Mouse (Mus musculus): ENCODE measurements around the gene Olfr777. TPM values are rescaled to one million over a fixed set of nuclear protein-coding genes. Genes with fewer than 3 reads are reported as not detected.
A peak's percentile ranks its signal among the peaks of the same experiment; 100 is the strongest.
"Not testable (repeated sequence)": the region's sequence is repeated elsewhere in the genome, so short reads cannot be mapped to it uniquely, and the experiment has no call there.

Olfr777 gene
- not detected in 2 replicates for polyA plus RNA-seq (2015; fragmentation: Nextera tagmentation; extraction: Ambion mirVana)

DNA sequence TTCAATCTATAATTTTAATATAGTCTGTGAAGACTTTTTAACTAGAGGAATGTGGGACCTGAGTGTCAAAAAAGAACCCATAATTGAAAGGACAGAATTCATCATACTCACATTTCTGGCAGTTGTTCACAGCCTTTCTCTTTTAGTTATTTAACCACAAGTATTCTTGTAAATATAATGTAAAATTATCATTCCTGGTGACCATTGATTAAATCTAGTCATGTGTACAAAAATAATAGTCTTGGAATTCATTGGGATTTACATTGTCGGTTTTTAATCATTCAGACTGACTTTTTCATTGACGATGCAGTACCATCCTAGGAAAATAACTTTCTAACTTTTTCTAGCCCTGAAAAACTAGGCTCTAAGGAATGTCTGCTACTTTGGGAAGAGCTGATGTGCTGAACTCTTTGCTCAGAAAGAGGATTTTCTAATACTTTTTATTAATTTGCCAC is at the start of gene Olfr777:
TSS of gene Olfr777 (minus strand) at position 405 of the 455 bp plus-strand sequence.
- no peak for ATAC-seq
- no peaks in the 10 kb centered on the region for H3K9me3 ChIP-seq
- H3K27ac ChIP-seq = no peak within 1 kb of the TSS
- no peak within 1 kb of the TSS for H3K4me2 ChIP-seq (replicated peaks)
- H3K4me3 ChIP-seq (replicated peaks) = no peak within 1 kb of the TSS
- no peaks in the 10 kb centered on the region for H3K4me1 ChIP-seq (replicated peaks)
- no peaks in the 10 kb centered on the region for H3K36me3 ChIP-seq
- WGBS = 92% methylated on average over 2 of the region's 2 CpGs
- no peak within 1 kb of the TSS for H3K9ac ChIP-seq
- H3K27me3 ChIP-seq (replicated peaks) = no peaks in the 10 kb centered on the region

DNA sequence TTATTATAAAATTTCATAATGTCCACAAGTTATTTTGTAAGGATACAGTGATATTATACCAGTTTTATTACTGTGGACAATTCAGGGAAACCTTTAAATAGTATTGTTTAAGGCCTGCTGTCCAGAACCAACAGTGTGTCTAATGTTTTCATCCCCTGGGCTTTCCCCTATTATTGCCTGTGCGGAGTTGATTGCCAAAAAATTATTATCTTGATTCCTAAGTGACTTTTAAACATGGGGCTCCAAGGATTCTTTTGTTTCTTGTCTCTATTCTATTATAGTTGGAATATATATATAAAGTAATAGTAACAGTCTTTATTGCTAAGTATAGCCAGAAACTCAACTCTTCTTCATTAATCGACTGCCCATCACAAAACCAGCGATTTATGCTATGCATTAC is 46.5 kb upstream of the Olfr777 start, which contains the start of gene Olfr780:
TSS of gene Olfr780 (plus strand) at position 301 of the 400 bp plus-strand sequence.
- Histone ChIP-seq H3K9ac (no peak within 1 kb of the TSS), H3K36me3 (no peaks in the 10 kb centered on the region), H3K27me3 (replicated peaks) (no peaks in the 10 kb centered on the region), H3K4me3 (replicated peaks) (no peak within 1 kb of the TSS), H3K9me3 (no peaks in the 10 kb centered on the region), H3K27ac (no peak within 1 kb of the TSS), H3K4me2 (replicated peaks) (no peak within 1 kb of the TSS), H3K4me1 (replicated peaks) (no peaks in the 10 kb centered on the region)
- 82% methylated on average over 3 of the region's 3 CpGs for WGBS
- ATAC-seq = no peak

DNA sequence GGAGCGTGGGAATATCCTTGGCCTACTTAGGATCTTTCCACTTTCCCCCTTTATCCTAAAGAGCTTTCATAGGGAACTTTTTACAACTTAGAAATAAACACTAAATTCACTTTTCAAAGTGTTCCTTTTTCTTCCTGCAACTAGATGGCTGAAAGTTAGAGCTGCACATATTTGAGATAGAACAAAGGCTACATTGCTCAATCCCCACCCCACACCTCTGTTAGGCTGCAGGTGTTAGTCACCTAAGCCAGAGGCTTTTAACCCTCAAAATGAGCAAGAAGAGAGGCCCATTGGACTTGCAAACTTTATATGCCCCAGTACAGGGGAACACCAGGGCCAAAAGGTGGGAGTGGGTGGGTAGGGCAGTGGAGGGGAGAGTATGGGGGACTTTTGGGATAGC is 42.2 kb upstream of the Olfr777 start:
- not testable (repeated sequence) for H3K9ac ChIP-seq; H3K4me2 ChIP-seq (replicated peaks); H3K36me3 ChIP-seq; H3K9me3 ChIP-seq; H3K4me1 ChIP-seq (replicated peaks); H3K27me3 ChIP-seq (replicated peaks); H3K4me3 ChIP-seq (replicated peaks); H3K27ac ChIP-seq
- no CpG with 5 or more reads among the region's 1 CpGs for WGBS
- ATAC-seq = peak; percentile 61

- H3K27ac ChIP-seq; H3K4me2 ChIP-seq (replicated peaks); H3K4me3 ChIP-seq (replicated peaks); H3K9ac ChIP-seq; H3K36me3 ChIP-seq; H3K4me1 ChIP-seq (replicated peaks); H3K27me3 ChIP-seq (replicated peaks); H3K9me3 ChIP-seq: not testable (repeated sequence)
- 35% methylated on average over 1 of the region's 1 CpGs for WGBS
- peak; percentile 53; the same call in 1 of the 2 replicates for ATAC-seq
These were observed 41.7 kb upstream of the Olfr777 start for GRCm38 (mm10) chr10:129312973-129313372.

DNA sequence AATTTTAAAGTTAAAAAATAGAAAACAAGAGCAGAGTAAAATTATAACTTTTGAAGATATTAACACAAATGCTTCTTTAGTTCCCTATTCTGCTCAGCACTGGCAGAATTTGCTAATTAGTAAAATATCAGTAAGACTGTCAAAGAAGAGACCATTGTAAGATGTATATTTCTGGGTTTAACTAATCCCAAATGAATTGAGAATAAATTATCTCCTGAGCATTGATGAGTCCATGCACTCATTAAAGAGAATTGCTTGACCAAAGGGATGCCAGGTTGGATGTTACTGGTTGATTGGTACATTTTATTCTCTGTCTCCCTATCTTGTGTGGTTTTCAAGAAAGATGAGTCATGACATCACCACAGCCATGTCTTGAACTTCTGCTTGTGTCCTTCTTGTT is 12.5 kb downstream of the Olfr777 start, which contains the start of gene Olfr776:
TSS of gene Olfr776 (plus strand) at position 301 of the 400 bp plus-strand sequence.
- no peak for ATAC-seq
- Histone ChIP-seq H3K27me3 (replicated peaks) (no peaks in the 10 kb centered on the region), H3K27ac (no peak within 1 kb of the TSS)

DNA sequence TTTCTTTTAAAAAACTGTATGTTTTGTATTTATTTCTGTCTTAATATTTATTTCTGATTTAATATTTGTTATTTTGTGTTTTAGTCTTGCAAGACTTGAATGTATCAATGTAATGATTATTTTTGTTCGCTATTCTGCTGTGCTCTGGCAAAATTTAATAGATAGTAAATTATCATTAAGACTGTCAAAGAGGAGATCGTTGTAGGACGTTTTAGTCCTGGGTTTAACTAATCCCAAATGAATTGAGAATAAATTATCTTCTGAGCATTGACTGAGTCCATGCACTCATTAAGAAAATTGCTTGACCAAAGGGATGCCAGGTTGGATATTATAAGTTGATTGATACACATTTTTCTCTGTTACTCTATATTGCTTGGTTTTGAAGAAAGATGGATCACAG is 23.2 kb downstream of the Olfr777 start, which contains the start of gene Olfr775:
TSS of gene Olfr775 (plus strand) at position 301 of the 400 bp plus-strand sequence.
- Histone ChIP-seq H3K9ac (no peak within 1 kb of the TSS), H3K27me3 (replicated peaks) (no peaks in the 10 kb centered on the region), H3K36me3 (no peaks in the 10 kb centered on the region), H3K4me2 (replicated peaks) (no peak within 1 kb of the TSS), H3K27ac (no peak within 1 kb of the TSS), H3K4me3 (replicated peaks) (no peak within 1 kb of the TSS), H3K9me3 (no peaks in the 10 kb centered on the region), H3K4me1 (replicated peaks) (no peaks in the 10 kb centered on the region)
- no peak for ATAC-seq
- 71% methylated on average over 3 of the region's 3 CpGs for WGBS

More for the DNA sequence above, 12.5 kb downstream of the Olfr777 start, which contains the start of gene Olfr776:
- Histone ChIP-seq H3K9me3 (no peaks in the 10 kb centered on the region), H3K36me3 (no peaks in the 10 kb centered on the region), H3K4me2 (replicated peaks) (no peak within 1 kb of the TSS), H3K9ac (no peak within 1 kb of the TSS), H3K4me1 (replicated peaks) (no peaks in the 10 kb centered on the region), H3K4me3 (replicated peaks) (no peak within 1 kb of the TSS)

DNA sequence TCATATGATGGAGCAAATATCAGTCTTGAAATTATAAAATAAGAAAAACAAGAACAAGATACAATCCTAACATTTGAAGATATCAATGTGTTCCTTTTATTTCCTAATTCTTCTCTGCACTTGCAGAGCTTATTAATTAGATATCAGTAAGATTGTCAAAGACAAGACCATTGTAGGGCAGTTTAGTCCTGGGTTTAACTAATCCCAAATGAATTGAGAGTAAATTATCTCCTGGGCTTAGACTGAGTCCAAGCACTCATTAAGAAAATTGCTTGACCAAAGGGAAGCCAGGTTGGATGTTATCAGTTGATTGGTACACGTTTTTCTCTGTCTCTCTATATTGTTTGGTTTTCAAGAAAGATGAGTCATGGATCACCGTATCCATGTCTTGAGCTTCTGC is 35.4 kb downstream of the Olfr777 start, which contains the start of gene Olfr774:
TSS of gene Olfr774 (plus strand) at position 301 of the 400 bp plus-strand sequence.
- no peaks in the 10 kb centered on the region for H3K9me3 ChIP-seq
- H3K27me3 ChIP-seq (replicated peaks) = no peaks in the 10 kb centered on the region
- no peak within 1 kb of the TSS for H3K4me3 ChIP-seq (replicated peaks)
- ATAC-seq = no peak
- H3K9ac ChIP-seq = no peak within 1 kb of the TSS
- H3K4me2 ChIP-seq (replicated peaks) = no peak within 1 kb of the TSS
- no peak within 1 kb of the TSS for H3K27ac ChIP-seq
- WGBS = 63% methylated on average over 2 of the region's 2 CpGs
- H3K4me1 ChIP-seq (replicated peaks) = no peaks in the 10 kb centered on the region
- no peaks in the 10 kb centered on the region for H3K36me3 ChIP-seq

GRCm38 (mm10) chr10:129230737-129231136 is 40.5 kb downstream of the Olfr777 start:
- H3K9ac ChIP-seq = no peak overlapping the region
- H3K36me3 ChIP-seq = no peaks in the 10 kb centered on the region
- no peak for ATAC-seq
- no peaks in the 10 kb centered on the region for H3K9me3 ChIP-seq
- no peak overlapping the region for H3K27ac ChIP-seq
- no peak overlapping the region for H3K4me2 ChIP-seq (replicated peaks)
- no peaks in the 10 kb centered on the region for H3K4me1 ChIP-seq (replicated peaks)
- no peaks in the 10 kb centered on the region for H3K27me3 ChIP-seq (replicated peaks)
- no peak overlapping the region for H3K4me3 ChIP-seq (replicated peaks)
- 74% methylated on average over 1 of the region's 1 CpGs for WGBS

Other genes starting within 250 kb of the Olfr777 start
- not detected in 2 replicates for gene Olfr764-ps1, start 231.6 kb downstream of the Olfr777 start, polyA plus RNA-seq (2015; fragmentation: Nextera tagmentation; extraction: Ambion mirVana)
- gene Olfr765, start 221.5 kb downstream of the Olfr777 start, polyA plus RNA-seq (2015; fragmentation: Nextera tagmentation; extraction: Ambion mirVana) = not detected in 2 replicates
- not detected in 2 replicates for gene Olfr766-ps1, start 202.5 kb downstream of the Olfr777 start, polyA plus RNA-seq (2015; fragmentation: Nextera tagmentation; extraction: Ambion mirVana)
- not detected in 2 replicates for gene Olfr767, start 188.6 kb downstream of the Olfr777 start, polyA plus RNA-seq (2015; fragmentation: Nextera tagmentation; extraction: Ambion mirVana)
- gene Olfr768, start 172.1 kb downstream of the Olfr777 start, polyA plus RNA-seq (2015; fragmentation: Nextera tagmentation; extraction: Ambion mirVana) = not detected in 2 replicates
- gene Olfr769, start 153.6 kb downstream of the Olfr777 start, polyA plus RNA-seq (2015; fragmentation: Nextera tagmentation; extraction: Ambion mirVana) = not detected in 2 replicates
- not detected in 2 replicates for gene Olfr770, start 132.5 kb downstream of the Olfr777 start, polyA plus RNA-seq (2015; fragmentation: Nextera tagmentation; extraction: Ambion mirVana)
- not detected in 2 replicates for gene Olfr771, start 106.7 kb downstream of the Olfr777 start, polyA plus RNA-seq (2015; fragmentation: Nextera tagmentation; extraction: Ambion mirVana)
- not detected in 2 replicates for gene Olfr772, start 93.6 kb downstream of the Olfr777 start, polyA plus RNA-seq (2015; fragmentation: Nextera tagmentation; extraction: Ambion mirVana)
- not detected in 2 replicates for gene Olfr773, start 84.1 kb downstream of the Olfr777 start, polyA plus RNA-seq (2015; fragmentation: Nextera tagmentation; extraction: Ambion mirVana)
- not detected in 2 replicates for gene Olfr774, start 35.3 kb downstream of the Olfr777 start, polyA plus RNA-seq (2015; fragmentation: Nextera tagmentation; extraction: Ambion mirVana)
- not detected in 2 replicates for gene Olfr775, start 23.1 kb downstream of the Olfr777 start, polyA plus RNA-seq (2015; fragmentation: Nextera tagmentation; extraction: Ambion mirVana)
- not detected in 2 replicates for gene Olfr776, start 12.4 kb downstream of the Olfr777 start, polyA plus RNA-seq (2015; fragmentation: Nextera tagmentation; extraction: Ambion mirVana)
- gene Olfr780, start 46.6 kb upstream of the Olfr777 start, polyA plus RNA-seq (2015; fragmentation: Nextera tagmentation; extraction: Ambion mirVana) = not detected in 2 replicates
- not detected in 2 replicates for gene Olfr781, start 57.4 kb upstream of the Olfr777 start, polyA plus RNA-seq (2015; fragmentation: Nextera tagmentation; extraction: Ambion mirVana)
- gene Olfr782, start 77.4 kb upstream of the Olfr777 start, polyA plus RNA-seq (2015; fragmentation: Nextera tagmentation; extraction: Ambion mirVana) = not detected in 2 replicates
- gene Olfr784, start 112.6 kb upstream of the Olfr777 start, polyA plus RNA-seq (2015; fragmentation: Nextera tagmentation; extraction: Ambion mirVana) = 0.09 TPM in 1 of 2 replicates, not detected in the other
- not detected in 2 replicates for gene Olfr785, start 133.9 kb upstream of the Olfr777 start, polyA plus RNA-seq (2015; fragmentation: Nextera tagmentation; extraction: Ambion mirVana)
- not detected in 2 replicates for gene Olfr786, start 155.8 kb upstream of the Olfr777 start, polyA plus RNA-seq (2015; fragmentation: Nextera tagmentation; extraction: Ambion mirVana)
- gene Olfr787, start 190.4 kb upstream of the Olfr777 start, polyA plus RNA-seq (2015; fragmentation: Nextera tagmentation; extraction: Ambion mirVana) = not detected in 2 replicates
- gene Olfr788, start 199.5 kb upstream of the Olfr777 start, polyA plus RNA-seq (2015; fragmentation: Nextera tagmentation; extraction: Ambion mirVana) = not detected in 2 replicates
- gene Olfr789, start 213.3 kb upstream of the Olfr777 start, polyA plus RNA-seq (2015; fragmentation: Nextera tagmentation; extraction: Ambion mirVana) = not detected in 2 replicates
- not detected in 2 replicates for gene Olfr790, start 227.0 kb upstream of the Olfr777 start, polyA plus RNA-seq (2015; fragmentation: Nextera tagmentation; extraction: Ambion mirVana)